Mouse (Mus musculus): ENCODE results near the gene Col23a1. TPM values are rescaled to one million over a fixed set of nuclear protein-coding genes. Genes with fewer than 3 reads are reported as not detected.

Gene Col23a1
- polyA plus RNA-seq, 1 experiment from 2014 or later, result 5.2 TPM

- Histone ChIP-seq H3K4me1 (ENCODE audit: control insufficient read depth, insufficient read depth, low read length) (no peaks in the 10 kb centered on the region), H3K9ac (replicated peaks; ENCODE audit: low read depth, low read length) (no peak overlapping the region), H3K36me3 (ENCODE audit: control insufficient read depth, insufficient read depth, low read length) (peaks cover 54% of the 10 kb centered on the region), H3K9me3 (ENCODE audit: control insufficient read depth, low read length) (no peaks in the 10 kb centered on the region), H3K27me3 (ENCODE audit: control insufficient read depth, insufficient read depth, low read length) (no peaks in the 10 kb centered on the region), H3K4me3 (ENCODE audit: low read depth, low read length) (no peak overlapping the region), H3K27ac (ENCODE audit: low read depth, low read length) (no peak overlapping the region), H3K4me2 (ENCODE audit: low read depth, low read length) (no peak overlapping the region)
- 81% methylated on average over 7 of the region's 7 CpGs for WGBS
- no peak for ATAC-seq (ENCODE audit: low read depth)
Observed at GRCm38 (mm10) chr11:51591168-51591567, 301.4 kb downstream of the Col23a1 start.

DNA sequence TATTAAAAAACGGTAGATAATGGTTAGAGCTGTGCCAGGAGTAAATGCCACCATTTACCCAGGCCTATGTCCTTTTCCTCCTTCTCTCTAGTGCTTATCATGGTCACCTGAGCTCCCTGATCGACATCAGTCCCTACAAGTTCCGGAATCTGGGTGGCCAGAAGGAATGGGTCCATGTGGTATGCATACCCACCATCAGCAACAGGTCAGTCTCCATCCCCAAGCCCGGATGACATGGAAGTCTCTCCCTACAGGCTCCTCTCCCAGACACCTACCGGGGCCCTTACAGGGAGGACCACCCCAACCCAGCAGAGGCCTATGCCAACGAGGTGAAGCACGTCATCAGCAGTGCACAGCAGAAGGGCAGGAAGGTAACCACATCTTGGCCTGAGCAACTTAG, 302.2 kb downstream of the Col23a1 start:
- 91% methylated on average over 7 of the region's 7 CpGs for WGBS

DNA sequence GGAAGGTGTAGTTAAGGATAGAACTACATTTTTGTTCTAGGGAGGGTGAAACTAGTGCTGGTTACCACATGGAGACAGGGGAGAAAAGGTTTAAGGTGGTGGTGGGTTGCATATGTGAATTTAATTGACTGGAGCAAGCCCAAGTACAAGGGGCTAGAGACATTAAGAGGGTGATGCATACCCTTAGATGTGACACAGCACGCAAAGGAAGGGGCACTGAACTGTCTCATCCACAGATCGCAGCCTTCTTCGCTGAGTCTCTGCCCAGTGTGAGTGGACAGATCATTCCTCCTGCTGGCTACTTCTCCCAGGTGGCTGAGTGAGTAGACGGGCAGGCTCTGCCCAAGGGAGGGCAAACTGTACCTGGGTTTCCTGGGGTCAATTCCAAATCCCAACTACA, 303.6 kb downstream of the Col23a1 start:
- Histone ChIP-seq H3K27ac (ENCODE audit: low read depth, low read length) (no peak overlapping the region), H3K27me3 (ENCODE audit: control insufficient read depth, insufficient read depth, low read length) (no peaks in the 10 kb centered on the region), H3K4me3 (ENCODE audit: low read depth, low read length) (no peak overlapping the region), H3K9me3 (ENCODE audit: control insufficient read depth, low read length) (no peaks in the 10 kb centered on the region), H3K9ac (replicated peaks; ENCODE audit: low read depth, low read length) (no peak overlapping the region), H3K4me2 (ENCODE audit: low read depth, low read length) (no peak overlapping the region), H3K4me1 (ENCODE audit: control insufficient read depth, insufficient read depth, low read length) (no peaks in the 10 kb centered on the region), H3K36me3 (ENCODE audit: control insufficient read depth, insufficient read depth, low read length) (peaks cover 66% of the 10 kb centered on the region)
- WGBS, result 96% methylated on average over 4 of the region's 4 CpGs
- no peak for ATAC-seq (ENCODE audit: low read depth)

More for the DNA sequence above, 302.2 kb downstream of the Col23a1 start:
- Histone ChIP-seq H3K9me3 (ENCODE audit: control insufficient read depth, low read length) (no peaks in the 10 kb centered on the region), H3K36me3 (ENCODE audit: control insufficient read depth, insufficient read depth, low read length) (peaks cover 60% of the 10 kb centered on the region), H3K4me1 (ENCODE audit: control insufficient read depth, insufficient read depth, low read length) (no peaks in the 10 kb centered on the region), H3K4me2 (ENCODE audit: low read depth, low read length) (no peak overlapping the region), H3K4me3 (ENCODE audit: low read depth, low read length) (no peak overlapping the region), H3K27ac (ENCODE audit: low read depth, low read length) (no peak overlapping the region), H3K27me3 (ENCODE audit: control insufficient read depth, insufficient read depth, low read length) (no peaks in the 10 kb centered on the region), H3K9ac (replicated peaks; ENCODE audit: low read depth, low read length) (no peak overlapping the region)
- ATAC-seq (ENCODE audit: low read depth), result no peak

DNA sequence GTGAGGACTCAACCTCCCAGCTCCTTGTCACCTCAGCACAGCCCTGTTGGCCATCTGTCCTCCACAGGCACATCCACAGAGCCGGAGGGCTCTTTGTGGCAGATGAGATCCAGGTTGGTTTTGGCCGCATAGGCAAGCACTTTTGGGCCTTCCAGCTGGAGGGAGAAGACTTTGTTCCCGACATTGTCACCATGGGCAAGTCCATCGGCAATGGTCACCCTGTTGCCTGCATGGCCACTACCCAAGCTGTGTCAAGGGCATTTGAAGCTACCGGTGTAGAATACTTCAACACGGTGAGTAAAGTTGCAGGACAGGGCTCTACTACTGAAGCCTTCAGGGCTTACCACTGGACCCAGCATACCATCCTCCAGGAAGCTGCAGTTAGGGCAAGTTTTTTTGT, 304.1 kb downstream of the Col23a1 start:
- Histone ChIP-seq H3K9me3 (ENCODE audit: control insufficient read depth, low read length) (no peaks in the 10 kb centered on the region), H3K36me3 (ENCODE audit: control insufficient read depth, insufficient read depth, low read length) (peaks cover 67% of the 10 kb centered on the region), H3K4me1 (ENCODE audit: control insufficient read depth, insufficient read depth, low read length) (no peaks in the 10 kb centered on the region), H3K4me3 (ENCODE audit: low read depth, low read length) (no peak overlapping the region), H3K27ac (ENCODE audit: low read depth, low read length) (no peak overlapping the region), H3K9ac (replicated peaks; ENCODE audit: low read depth, low read length) (no peak overlapping the region), H3K4me2 (ENCODE audit: low read depth, low read length) (no peak overlapping the region), H3K27me3 (ENCODE audit: control insufficient read depth, insufficient read depth, low read length) (no peaks in the 10 kb centered on the region)
- ATAC-seq (ENCODE audit: low read depth), result no peak
- 95% methylated on average over 6 of the region's 6 CpGs for WGBS

DNA sequence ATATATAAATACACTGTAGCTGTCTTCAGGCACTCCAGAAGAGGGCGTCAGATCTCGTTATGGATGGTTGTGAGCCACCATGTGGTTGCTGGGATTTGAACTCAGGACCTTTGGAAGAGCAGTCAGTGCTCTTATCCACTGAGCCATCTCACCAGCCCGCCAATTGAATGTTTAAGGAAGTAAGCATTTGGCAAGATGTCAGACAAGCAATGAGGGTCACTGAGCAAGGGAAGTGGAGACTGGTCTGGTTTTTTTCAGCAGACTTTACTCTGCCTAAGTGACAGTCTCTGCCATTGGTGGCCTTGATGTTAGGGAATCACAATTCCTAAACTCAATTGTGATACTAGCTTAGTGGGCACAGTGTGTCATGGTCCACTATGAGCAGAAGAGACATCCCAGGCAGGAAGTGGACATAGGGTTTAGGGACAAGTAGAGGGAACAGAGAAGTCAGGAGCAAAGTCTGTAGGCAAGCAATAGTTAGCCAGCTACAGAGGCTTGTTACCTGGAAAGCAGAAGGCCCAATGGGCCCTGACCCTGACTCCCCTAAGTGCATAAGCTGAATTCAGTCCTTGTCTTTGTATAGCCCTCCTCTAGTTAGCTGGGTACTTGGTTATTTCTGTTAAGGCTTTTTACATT, 305.1 kb downstream of the Col23a1 start:
- H3K36me3 ChIP-seq (ENCODE audit: control insufficient read depth, insufficient read depth, low read length), result peaks cover 75% of the 10 kb centered on the region
- 90% methylated on average over 3 of the region's 3 CpGs for WGBS

GRCm38 (mm10) chr11:51595459-51596083, 305.9 kb downstream of the Col23a1 start:
- Histone ChIP-seq H3K9me3 (ENCODE audit: control insufficient read depth, low read length) (no peaks in the 10 kb centered on the region), H3K27me3 (ENCODE audit: control insufficient read depth, insufficient read depth, low read length) (no peaks in the 10 kb centered on the region), H3K4me3 (ENCODE audit: low read depth, low read length) (no peak overlapping the region), H3K4me1 (ENCODE audit: control insufficient read depth, insufficient read depth, low read length) (no peaks in the 10 kb centered on the region), H3K27ac (ENCODE audit: low read depth, low read length) (no peak overlapping the region), H3K36me3 (ENCODE audit: control insufficient read depth, insufficient read depth, low read length) (peaks cover 81% of the 10 kb centered on the region), H3K4me2 (ENCODE audit: low read depth, low read length) (no peak overlapping the region), H3K9ac (replicated peaks; ENCODE audit: low read depth, low read length) (no peak overlapping the region)
- 91% methylated on average over 1 of the region's 1 CpGs for WGBS
- ATAC-seq (ENCODE audit: low read depth), result no peak

More for the DNA sequence above, 305.1 kb downstream of the Col23a1 start:
- Histone ChIP-seq H3K4me3 (ENCODE audit: low read depth, low read length) (no peak overlapping the region), H3K9me3 (ENCODE audit: control insufficient read depth, low read length) (no peaks in the 10 kb centered on the region), H3K27ac (ENCODE audit: low read depth, low read length) (no peak overlapping the region), H3K4me2 (ENCODE audit: low read depth, low read length) (no peak overlapping the region), H3K9ac (replicated peaks; ENCODE audit: low read depth, low read length) (no peak overlapping the region), H3K4me1 (ENCODE audit: control insufficient read depth, insufficient read depth, low read length) (no peaks in the 10 kb centered on the region), H3K27me3 (ENCODE audit: control insufficient read depth, insufficient read depth, low read length) (no peaks in the 10 kb centered on the region)
- no peak for ATAC-seq (ENCODE audit: low read depth)

GRCm38 (mm10) chr11:51597553-51597952, 307.8 kb downstream of the Col23a1 start:
- H3K4me1 ChIP-seq (ENCODE audit: control insufficient read depth, insufficient read depth, low read length), result no peaks in the 10 kb centered on the region
- H3K36me3 ChIP-seq (ENCODE audit: control insufficient read depth, insufficient read depth, low read length), result peaks cover 90% of the 10 kb centered on the region
- WGBS, result 71% methylated on average over 2 of the region's 2 CpGs
- H3K9ac ChIP-seq (replicated peaks; ENCODE audit: low read depth, low read length), result no peak overlapping the region
- no peak overlapping the region for H3K27ac ChIP-seq (ENCODE audit: low read depth, low read length)
- no peaks in the 10 kb centered on the region for H3K27me3 ChIP-seq (ENCODE audit: control insufficient read depth, insufficient read depth, low read length)
- no peak overlapping the region for H3K4me2 ChIP-seq (ENCODE audit: low read depth, low read length)
- no peak for ATAC-seq (ENCODE audit: low read depth)
- H3K9me3 ChIP-seq (ENCODE audit: control insufficient read depth, low read length), result no peaks in the 10 kb centered on the region
- H3K4me3 ChIP-seq (ENCODE audit: low read depth, low read length), result no peak overlapping the region

GRCm38 (mm10) chr11:51602253-51602652, 312.5 kb downstream of the Col23a1 start:
- Histone ChIP-seq H3K27me3 (ENCODE audit: control insufficient read depth, insufficient read depth, low read length) (no peaks in the 10 kb centered on the region), H3K27ac (ENCODE audit: low read depth, low read length) (no peak overlapping the region), H3K9ac (replicated peaks; ENCODE audit: low read depth, low read length) (no peak overlapping the region), H3K4me3 (ENCODE audit: low read depth, low read length) (no peak overlapping the region), H3K4me1 (ENCODE audit: control insufficient read depth, insufficient read depth, low read length) (peaks cover 11% of the 10 kb centered on the region), H3K36me3 (ENCODE audit: control insufficient read depth, insufficient read depth, low read length) (peaks cover 80% of the 10 kb centered on the region), H3K4me2 (ENCODE audit: low read depth, low read length) (no peak overlapping the region), H3K9me3 (ENCODE audit: control insufficient read depth, low read length) (no peaks in the 10 kb centered on the region)
- 88% methylated on average over 3 of the region's 3 CpGs for WGBS
- ATAC-seq (ENCODE audit: low read depth), result no peak

DNA sequence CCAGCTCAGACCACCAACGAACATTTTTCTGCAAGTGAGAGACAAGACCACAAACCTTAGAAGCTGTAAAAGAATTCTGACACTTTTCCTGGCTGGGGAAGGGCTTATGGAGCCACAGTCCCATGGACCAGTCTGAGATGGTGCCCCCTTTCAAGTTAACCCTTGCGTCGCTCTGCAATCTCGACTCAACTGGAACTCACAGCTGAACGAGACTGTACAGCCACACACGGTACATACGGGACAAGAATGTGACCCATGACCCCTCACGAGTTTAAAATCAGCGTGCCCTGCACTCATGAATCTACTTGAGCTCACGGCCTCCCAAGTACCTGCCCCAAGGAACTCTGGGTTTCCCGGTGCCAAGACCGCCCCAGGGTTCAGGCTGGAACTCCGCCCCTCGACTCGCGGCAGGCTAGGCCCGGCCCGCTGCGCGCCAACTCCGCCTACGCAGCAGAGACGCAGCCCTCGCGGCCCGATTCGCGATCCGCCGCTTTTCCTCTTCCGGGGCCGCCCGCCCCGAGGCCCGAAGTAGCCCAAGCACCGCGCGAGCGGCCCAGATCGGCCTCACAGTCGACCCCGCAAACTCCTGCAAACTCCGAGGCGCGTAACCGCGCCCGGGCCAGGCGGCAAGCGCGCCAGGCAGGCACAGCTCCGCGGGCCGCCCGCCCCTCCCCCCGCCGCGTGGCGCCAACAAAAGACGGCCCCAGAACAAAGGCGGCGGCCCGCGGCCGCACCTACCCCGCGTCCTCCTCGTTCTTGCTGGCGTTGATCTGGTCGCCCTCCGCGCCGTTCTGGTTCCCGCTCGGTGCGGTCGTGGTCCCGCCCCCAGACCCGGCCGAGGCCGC, 316.1 kb downstream of the Col23a1 start:
- Histone ChIP-seq H3K9me3 (ENCODE audit: control insufficient read depth, low read length) (no peaks in the 10 kb centered on the region), H3K4me2 (ENCODE audit: low read depth, low read length) (peak overlapping the region; percentile 61), H3K4me1 (ENCODE audit: control insufficient read depth, insufficient read depth, low read length) (peaks cover 13% of the 10 kb centered on the region), H3K9ac (replicated peaks; ENCODE audit: low read depth, low read length) (peak overlapping the region; percentile 99), H3K27ac (ENCODE audit: low read depth, low read length) (peak overlapping the region; percentile 93), H3K4me3 (ENCODE audit: low read depth, low read length) (peak overlapping the region; percentile 98), H3K27me3 (ENCODE audit: control insufficient read depth, insufficient read depth, low read length) (no peaks in the 10 kb centered on the region), H3K36me3 (ENCODE audit: control insufficient read depth, insufficient read depth, low read length) (peaks cover 45% of the 10 kb centered on the region)
- peak; percentile 54 for ATAC-seq (ENCODE audit: low read depth)
- under 1% methylated on average over 79 of the region's 81 CpGs for WGBS

All from neural tube, embryonic 14.5 days (tissue).